Mouse (Mus musculus) stomach, embryonic 14.5 days (tissue): ENCODE results near the gene Wasf2. TPM values are rescaled to one million over a fixed set of nuclear protein-coding genes. Genes with fewer than 3 reads are reported as not detected.

Source experiments
- ATAC-seq: fragments of 200-750 bp; cut with Nextera tagmentation; 2 replicates; pipeline ENCODE4 v1.8.0; 2017; ENCODE audit warnings: low read depth, moderate TSS enrichment; ENCODE audit not compliant: insufficient number of reproducible peaks, insufficient read depth, low FRiP score
- H3K27ac ChIP-seq: fragments of 300-500 bp; sonication (generic); 2 replicates; pipeline ENCODE4 v1.5.1; 2014; ENCODE audit warnings: mild to moderate bottlenecking, low read length, moderate library complexity, mixed read lengths
- H3K27me3 ChIP-seq: fragments of 300-500 bp; sonication (generic); 2 replicates; pipeline ENCODE4 v1.6.1; 2014; ENCODE audit warnings: low read length, control low read depth, mixed read lengths; ENCODE audit not compliant: control insufficient read depth, insufficient read depth
- H3K36me3 ChIP-seq: fragments of 300-500 bp; sonication (generic); 2 replicates; pipeline ENCODE4 v1.6.1; 2014; ENCODE audit warnings: mild to moderate bottlenecking, control low read depth, low read length, moderate library complexity, mixed read lengths; ENCODE audit not compliant: control insufficient read depth, insufficient read depth
- H3K4me1 ChIP-seq: fragments of 300-500 bp; sonication (generic); 2 replicates; pipeline ENCODE4 v1.6.1; 2014; ENCODE audit warnings: low read length, control low read depth, mixed read lengths; ENCODE audit not compliant: control insufficient read depth, insufficient read depth
- H3K4me2 ChIP-seq: fragments of 300-500 bp; sonication (generic); replicated peaks from 2 replicates; pipeline ENCODE4 v1.6.1; 2014; ENCODE audit warnings: low read depth, low read length, control low read depth
- H3K4me3 ChIP-seq: fragments of 300-500 bp; sonication (generic); 2 replicates; pipeline ENCODE4 v1.5.1; 2014; ENCODE audit warnings: low read depth, low read length, control low read depth
- H3K9ac ChIP-seq: fragments of 300-500 bp; sonication (generic); replicated peaks from 2 replicates; pipeline ENCODE4 v1.6.1; 2014; ENCODE audit warnings: low read depth, mild to moderate bottlenecking, control low read depth, low read length, moderate library complexity, mixed read lengths
- H3K9me3 ChIP-seq: fragments of 300-500 bp; sonication (generic); 2 replicates; pipeline ENCODE4 v1.6.1; 2016; ENCODE audit warnings: low read depth, low read length, control low read depth; ENCODE audit not compliant: control insufficient read depth
- WGBS: fragments of 180-500 bp; shearing (Covaris S2); extraction: QIAGEN DNeasy Blood & Tissue Kit; methylation state at CpG from one replicate; pipeline ENCODE4 v1.1.7; 2014; 5-methylcytosine and 5-hydroxymethylcytosine counted together
- polyA plus RNA-seq: library from polyadenylated mRNA; unstranded; fragments of >200 nt; fragmentation: Nextera tagmentation; extraction: Ambion mirVana; gene quantifications from 2 replicates; pipeline ENCODE4 v1.2.1, GENCODE M21; 2014

Gene Wasf2
- polyA plus RNA-seq, 1 experiment from 2014 or later = 120 TPM

DNA sequence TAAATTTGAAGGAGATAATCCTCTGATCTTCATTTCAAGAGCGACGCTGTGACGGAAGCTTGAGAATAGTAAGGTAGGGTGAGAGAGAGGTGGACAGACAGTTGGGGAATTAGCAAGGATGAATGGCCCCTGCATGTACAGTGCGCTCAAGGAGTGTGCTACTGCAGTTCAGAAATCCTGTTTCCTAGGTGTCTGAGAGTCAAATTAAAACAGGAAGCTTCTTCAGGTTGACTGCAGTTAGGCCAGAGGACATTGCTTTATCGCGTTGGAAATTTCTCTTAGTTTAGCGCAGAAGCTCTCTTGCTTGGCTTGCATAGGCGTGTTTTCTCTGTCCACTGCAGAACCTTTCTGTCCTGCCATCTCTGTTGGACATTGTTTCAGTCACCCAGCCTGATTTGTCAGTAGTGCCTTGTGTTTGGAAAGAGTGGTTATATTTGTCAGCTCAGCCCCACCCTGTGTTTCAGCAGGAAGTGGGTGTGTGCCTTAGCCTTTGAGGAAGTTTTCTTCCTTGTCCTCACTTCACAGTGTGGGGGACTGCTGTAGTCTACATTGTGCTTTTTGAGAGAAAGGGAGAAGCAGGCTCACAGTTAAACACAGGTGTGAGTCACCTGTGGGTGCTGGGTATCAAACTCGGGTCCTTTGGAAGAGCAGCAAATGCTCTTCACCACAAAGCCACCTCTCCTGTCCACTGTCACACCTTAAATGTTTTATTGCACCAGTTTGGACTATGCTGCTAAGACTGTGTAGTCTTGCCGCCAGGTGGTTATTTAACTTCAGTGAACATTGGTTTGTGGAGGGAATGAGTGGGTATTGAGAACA, 39.1 kb downstream of the Wasf2 start:
- H3K27ac ChIP-seq = peak overlapping the region; percentile 71
- no peak overlapping the region for H3K4me3 ChIP-seq
- no peaks in the 10 kb centered on the region; the same call in 1 of the 2 replicates for H3K36me3 ChIP-seq
- H3K4me1 ChIP-seq = peaks cover 14% of the 10 kb centered on the region
- H3K4me2 ChIP-seq = no peak overlapping the region
- H3K9me3 ChIP-seq = no peaks in the 10 kb centered on the region
- no peaks in the 10 kb centered on the region for H3K27me3 ChIP-seq
- peak; percentile 75; the same call in 1 of the 2 replicates for ATAC-seq
- WGBS = 73% methylated on average over 10 of the region's 10 CpGs
- no peak overlapping the region for H3K9ac ChIP-seq

DNA sequence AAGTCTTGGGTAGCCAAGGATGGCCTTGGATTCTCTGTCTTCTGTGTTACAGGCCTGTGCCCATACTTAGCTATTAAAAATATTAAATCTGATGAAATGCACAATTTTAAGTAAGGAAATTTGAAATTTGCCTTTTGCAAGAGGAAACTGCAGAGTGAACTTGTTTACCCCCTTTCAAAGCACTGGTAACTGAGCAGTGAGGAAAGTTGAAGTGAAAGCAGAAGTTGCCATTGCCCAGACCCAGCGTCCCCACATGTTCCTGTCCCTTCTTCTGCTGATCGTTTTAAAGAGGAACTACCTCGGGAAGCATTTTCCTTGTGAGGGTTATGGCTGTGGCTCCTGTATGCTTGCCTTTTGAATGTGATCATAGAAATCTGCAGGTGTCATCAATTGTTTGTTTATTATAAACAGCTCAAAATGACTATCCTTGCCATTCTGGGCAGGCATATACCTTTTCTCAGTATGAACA, 39.8 kb downstream of the Wasf2 start:
- Histone ChIP-seq H3K4me2 (no peak overlapping the region), H3K9me3 (no peaks in the 10 kb centered on the region), H3K9ac (no peak overlapping the region), H3K4me3 (no peak overlapping the region), H3K4me1 (peaks cover 17% of the 10 kb centered on the region), H3K27ac (peak overlapping the region; percentile 71; the same call in 1 of the 2 replicates), H3K27me3 (no peaks in the 10 kb centered on the region), H3K36me3 (no peaks in the 10 kb centered on the region; the same call in 1 of the 2 replicates)
- ATAC-seq = no peak
- WGBS = 75% methylated on average over 3 of the region's 3 CpGs

GRCm38 (mm10) chr4:133170616-133171015, 40.3 kb downstream of the Wasf2 start:
- Histone ChIP-seq H3K4me1 (peaks cover 22% of the 10 kb centered on the region), H3K27me3 (no peaks in the 10 kb centered on the region), H3K9me3 (no peaks in the 10 kb centered on the region), H3K36me3 (no peaks in the 10 kb centered on the region; the same call in 1 of the 2 replicates), H3K4me2 (no peak overlapping the region), H3K9ac (no peak overlapping the region), H3K4me3 (no peak overlapping the region), H3K27ac (peak overlapping the region; percentile 44; the same call in 1 of the 2 replicates)
- ATAC-seq = no peak

DNA sequence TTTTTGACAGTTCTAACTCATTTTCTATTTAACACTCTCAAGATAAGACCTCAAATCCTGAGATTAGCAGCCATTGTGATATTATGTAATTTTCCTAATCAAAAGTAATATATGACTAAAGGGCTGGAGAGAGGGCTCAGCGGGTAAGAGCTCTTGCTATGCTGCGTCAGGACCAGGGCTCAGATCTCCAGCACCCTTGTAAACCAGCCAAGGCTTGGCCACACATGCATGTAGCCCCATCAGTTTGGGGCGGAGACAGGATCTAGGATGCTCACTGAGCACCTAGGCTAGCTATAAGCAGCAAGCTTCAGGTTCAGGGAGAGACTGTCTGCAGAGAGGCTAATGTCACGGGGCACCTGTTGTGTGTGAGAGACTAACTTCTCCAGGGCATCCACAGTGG, 42.1 kb downstream of the Wasf2 start:
- H3K4me2 ChIP-seq = no peak overlapping the region
- H3K4me1 ChIP-seq = peaks cover 36% of the 10 kb centered on the region
- H3K9me3 ChIP-seq = no peaks in the 10 kb centered on the region
- H3K9ac ChIP-seq = no peak overlapping the region
- no peak overlapping the region for H3K4me3 ChIP-seq
- H3K27ac ChIP-seq = no peak overlapping the region
- H3K36me3 ChIP-seq = peaks cover 12% of the 10 kb centered on the region; the same call in 1 of the 2 replicates
- no peaks in the 10 kb centered on the region for H3K27me3 ChIP-seq
- WGBS = 83% methylated on average over 4 of the region's 4 CpGs
- no peak for ATAC-seq

GRCm38 (mm10) chr4:133174361-133174760, 44.1 kb downstream of the Wasf2 start:
- Histone ChIP-seq H3K27me3 (no peaks in the 10 kb centered on the region), H3K4me3 (no peak overlapping the region), H3K4me2 (no peak overlapping the region), H3K9me3 (no peaks in the 10 kb centered on the region), H3K9ac (no peak overlapping the region), H3K36me3 (peaks cover 27% of the 10 kb centered on the region; the same call in 1 of the 2 replicates), H3K27ac (peak overlapping the region; percentile 77), H3K4me1 (peaks cover 32% of the 10 kb centered on the region)
- WGBS = 35% methylated on average over 4 of the region's 4 CpGs
- no peak for ATAC-seq

GRCm38 (mm10) chr4:133175274-133175673, 45.0 kb downstream of the Wasf2 start:
- no peak for ATAC-seq
- Histone ChIP-seq H3K4me1 (peaks cover 25% of the 10 kb centered on the region), H3K9me3 (no peaks in the 10 kb centered on the region), H3K9ac (no peak overlapping the region), H3K27me3 (no peaks in the 10 kb centered on the region), H3K4me3 (no peak overlapping the region), H3K4me2 (no peak overlapping the region), H3K27ac (peak overlapping the region; percentile 55), H3K36me3 (peaks cover 30% of the 10 kb centered on the region; the same call in 1 of the 2 replicates)
- 60% methylated on average over 7 of the region's 7 CpGs for WGBS

DNA sequence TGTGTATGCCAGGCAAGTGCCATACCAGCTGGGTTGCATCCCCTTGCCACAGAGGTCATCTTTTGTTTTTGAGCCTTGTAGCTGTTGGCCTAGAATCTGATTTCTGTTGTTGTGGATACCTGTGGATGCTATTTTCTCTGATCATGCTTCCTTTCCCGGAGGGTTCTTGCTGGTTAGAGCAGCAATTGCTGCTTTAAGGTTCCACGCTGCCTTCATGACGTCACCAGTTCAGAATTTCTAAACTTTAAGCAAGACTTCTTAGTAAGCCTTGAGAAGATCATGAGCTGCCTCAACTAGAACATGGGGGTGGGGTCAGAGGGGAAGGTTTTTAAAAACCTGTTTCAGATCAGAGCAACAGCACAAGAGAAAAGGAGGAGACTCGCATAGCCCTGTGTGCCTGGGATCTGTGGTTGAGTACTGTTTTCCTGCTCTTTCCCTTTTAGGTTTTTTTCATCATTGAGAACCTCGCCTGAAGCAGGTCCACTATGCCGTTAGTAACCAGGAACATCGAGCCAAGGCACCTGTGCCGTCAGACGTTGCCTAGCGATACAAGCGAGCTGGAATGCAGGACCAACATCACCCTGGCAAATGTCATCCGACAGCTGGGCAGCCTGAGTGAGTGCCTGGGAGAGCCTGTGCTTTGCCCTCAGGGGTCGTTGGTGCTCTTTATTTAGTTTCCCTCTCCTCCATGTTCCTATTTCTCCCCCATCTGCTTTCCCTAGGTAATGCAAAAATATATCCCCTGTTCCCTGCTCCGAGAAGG, 45.9 kb downstream of the Wasf2 start:
- H3K27ac ChIP-seq = peak overlapping the region; percentile 55; the same call in 1 of the 2 replicates
- H3K9ac ChIP-seq = no peak overlapping the region
- H3K4me3 ChIP-seq = no peak overlapping the region
- ATAC-seq = no peak
- H3K4me2 ChIP-seq = no peak overlapping the region
- H3K9me3 ChIP-seq = no peaks in the 10 kb centered on the region
- H3K4me1 ChIP-seq = peaks cover 25% of the 10 kb centered on the region
- H3K36me3 ChIP-seq = peaks cover 30% of the 10 kb centered on the region; the same call in 1 of the 2 replicates
- H3K27me3 ChIP-seq = no peaks in the 10 kb centered on the region
- 35% methylated on average over 14 of the region's 14 CpGs for WGBS

DNA sequence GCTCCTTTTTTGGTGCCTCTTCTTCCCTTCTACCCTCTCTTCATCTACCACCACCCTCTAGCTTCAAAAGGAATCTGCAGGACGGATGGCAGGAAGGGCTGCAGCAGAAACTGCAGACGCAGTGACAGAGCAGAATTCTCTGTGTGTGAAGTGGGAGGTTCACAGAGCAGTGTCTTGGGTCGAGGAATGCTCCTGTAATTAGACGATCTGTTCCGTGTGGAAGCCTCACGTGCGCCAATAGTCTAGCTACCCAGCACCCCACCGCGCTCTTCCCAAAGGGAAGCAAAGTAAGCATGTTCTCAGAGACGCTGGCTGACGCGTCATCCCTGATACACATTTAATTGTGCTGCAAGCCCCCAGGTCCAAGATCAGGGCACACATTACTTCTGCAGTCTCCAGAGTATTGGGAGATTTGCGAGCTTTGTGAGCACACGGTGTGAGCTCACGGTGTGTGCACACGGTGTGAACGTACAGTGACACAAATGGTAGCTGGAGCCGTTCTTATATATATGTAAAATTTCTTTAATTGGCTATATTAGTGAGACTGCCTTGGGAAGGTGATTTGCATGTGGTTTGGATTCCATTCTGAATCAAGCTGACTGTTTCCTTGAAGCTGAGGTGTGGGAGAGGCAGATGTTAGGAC, 46.6 kb downstream of the Wasf2 start:
- H3K4me1 ChIP-seq = peaks cover 25% of the 10 kb centered on the region
- H3K4me2 ChIP-seq = no peak overlapping the region
- H3K36me3 ChIP-seq = peaks cover 30% of the 10 kb centered on the region; the same call in 1 of the 2 replicates
- 76% methylated on average over 18 of the region's 18 CpGs for WGBS
- peak overlapping the region; percentile 48; the same call in 1 of the 2 replicates for H3K27ac ChIP-seq
- H3K9me3 ChIP-seq = no peaks in the 10 kb centered on the region
- H3K9ac ChIP-seq = no peak overlapping the region
- no peak overlapping the region for H3K4me3 ChIP-seq
- no peak for ATAC-seq
- no peaks in the 10 kb centered on the region for H3K27me3 ChIP-seq
